8 mouse cellular contexts compared by ENCODE assay signal in the genomic region with DNA sequence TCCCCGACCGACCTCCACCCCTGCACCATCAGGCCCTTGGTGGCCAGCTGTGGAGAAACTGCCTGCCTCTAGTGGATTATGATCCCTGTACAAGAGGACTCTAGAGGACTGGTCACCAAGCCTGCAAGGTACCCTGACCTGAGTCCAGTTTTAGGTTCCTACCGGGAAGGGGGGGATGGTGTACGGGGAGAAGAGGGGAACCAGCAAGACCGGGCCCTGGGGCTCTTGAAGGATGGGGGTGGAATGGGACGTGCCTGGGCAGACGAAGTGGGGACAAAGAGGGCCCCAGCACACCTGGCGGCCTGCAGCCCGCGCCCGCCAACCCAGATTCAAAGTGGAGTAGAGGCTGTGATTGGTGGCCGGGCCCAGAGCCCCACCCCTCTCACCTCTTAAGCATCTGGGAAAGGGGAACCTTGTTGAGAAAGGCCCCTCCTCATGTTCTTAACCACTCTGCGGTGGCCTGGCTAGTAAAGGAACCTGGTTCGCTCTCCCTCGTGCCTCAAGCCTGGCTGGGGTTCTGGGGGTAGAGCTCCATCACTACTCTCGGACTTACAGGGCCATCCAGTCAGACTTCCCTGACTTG. TPM values are rescaled to one million over a fixed set of nuclear protein-coding genes. Genes with fewer than 3 reads are reported as not detected.
DNase-seq lines count a peak whose midpoint lies in the region; ATAC-seq and TF ChIP-seq lines count a peak whose summit lies in the region.

No protein-coding gene starts in this region.

- H3K27ac ChIP-seq in heart, embryonic 12.5 days (ENCODE audit: poor library complexity, severe bottlenecking): peak overlapping the region; percentile 86; the same call in 1 of the 2 replicates
- peak overlapping the region; percentile 75 for H3K27ac ChIP-seq in cortical plate, adult 2 months (ENCODE audit: insufficient read depth, low read length)
- peak overlapping the region; percentile 93 for H3K27ac ChIP-seq in hindbrain, embryonic 12.5 days
- H3K27ac ChIP-seq in liver, embryonic 16.5 days (ENCODE audit: low read length): peak overlapping the region; percentile 29
- H3K27ac ChIP-seq in neural tube, embryonic 13.5 days (replicated peaks): peak overlapping the region; percentile 98

- H3K4me3 ChIP-seq in heart, embryonic 12.5 days: peak overlapping the region; percentile 39
- H3K4me3 ChIP-seq in cortical plate, adult 2 months (ENCODE audit: insufficient read depth, low read length): peak overlapping the region; percentile 34; the same call in 1 of the 2 replicates
- H3K4me3 ChIP-seq in hindbrain, embryonic 12.5 days: peak overlapping the region; percentile 41
- H3K4me3 ChIP-seq in liver, embryonic 16.5 days (ENCODE audit: low read depth, low read length): no peak overlapping the region; the same call in 1 of the 2 replicates
- peak overlapping the region; percentile 48 for H3K4me3 ChIP-seq in neural tube, embryonic 13.5 days

- H3K36me3 ChIP-seq in heart, embryonic 12.5 days: no peaks in the 10 kb centered on the region
- no peaks in the 10 kb centered on the region for H3K36me3 ChIP-seq in hindbrain, embryonic 12.5 days
- H3K36me3 ChIP-seq in liver, embryonic 16.5 days (ENCODE audit: control insufficient read depth, insufficient read depth): no peaks in the 10 kb centered on the region
- no peaks in the 10 kb centered on the region for H3K36me3 ChIP-seq in neural tube, embryonic 13.5 days

- H3K4me1 ChIP-seq in heart, embryonic 12.5 days (replicated peaks): peaks cover 61% of the 10 kb centered on the region
- H3K4me1 ChIP-seq in cortical plate, adult 2 months (ENCODE audit: control insufficient read depth, insufficient read depth, low read length): peaks cover 4% of the 10 kb centered on the region; the same call in 1 of the 2 replicates
- H3K4me1 ChIP-seq in hindbrain, embryonic 12.5 days: peaks cover 59% of the 10 kb centered on the region
- H3K4me1 ChIP-seq in liver, embryonic 16.5 days (ENCODE audit: control insufficient read depth, low read depth, low read length): peaks cover 49% of the 10 kb centered on the region
- peaks cover 73% of the 10 kb centered on the region for H3K4me1 ChIP-seq in neural tube, embryonic 13.5 days (replicated peaks)

- no peak for TF ChIP-seq POLR2A in cortical plate, adult 2 months (IDR thresholded peaks at IDR 0.05; ENCODE audit: extremely low read depth, insufficient read depth, low read length)

- H3K9ac ChIP-seq in heart, embryonic 12.5 days: peak overlapping the region; percentile 49
- H3K9ac ChIP-seq in hindbrain, embryonic 12.5 days: peak overlapping the region; percentile 78
- no peak overlapping the region for H3K9ac ChIP-seq in liver, embryonic 16.5 days (ENCODE audit: low read depth, low read length)
- H3K9ac ChIP-seq in neural tube, embryonic 13.5 days: peak overlapping the region; percentile 85

- WGBS in heart, embryonic 12.5 days: 32% methylated on average over 16 of the region's 16 CpGs
- 6% methylated on average over 16 of the region's 16 CpGs for WGBS in hindbrain, embryonic 12.5 days
- 28% methylated on average over 16 of the region's 16 CpGs for WGBS in liver, embryonic 16.5 days (ENCODE audit: insufficient replicate concordance)
- 11% methylated on average over 16 of the region's 16 CpGs for WGBS in neural tube, embryonic 13.5 days

- TF ChIP-seq CTCF in cortical plate, adult 2 months (IDR thresholded peaks at IDR 0.05; ENCODE audit: extremely low read depth, insufficient read depth, low read length): no peak

- H3K27me3 ChIP-seq in heart, embryonic 12.5 days (replicated peaks): no peaks in the 10 kb centered on the region
- H3K27me3 ChIP-seq in hindbrain, embryonic 12.5 days: no peaks in the 10 kb centered on the region
- H3K27me3 ChIP-seq in liver, embryonic 16.5 days (ENCODE audit: control insufficient read depth, insufficient read depth, low read depth, low read length): peaks cover 7% of the 10 kb centered on the region; the same call in 1 of the 2 replicates
- H3K27me3 ChIP-seq in neural tube, embryonic 13.5 days: no peaks in the 10 kb centered on the region

- no peaks in the 10 kb centered on the region for H3K9me3 ChIP-seq in heart, embryonic 12.5 days (replicated peaks)
- no peaks in the 10 kb centered on the region for H3K9me3 ChIP-seq in hindbrain, embryonic 12.5 days (replicated peaks)
- H3K9me3 ChIP-seq in liver, embryonic 16.5 days (replicated peaks; ENCODE audit: control insufficient read depth, low read length): no peaks in the 10 kb centered on the region
- H3K9me3 ChIP-seq in neural tube, embryonic 13.5 days: no peaks in the 10 kb centered on the region

- H3K4me2 ChIP-seq in heart, embryonic 12.5 days: peak overlapping the region; percentile 72
- H3K4me2 ChIP-seq in hindbrain, embryonic 12.5 days (replicated peaks): peak overlapping the region; percentile 72
- peak overlapping the region; percentile 95 for H3K4me2 ChIP-seq in liver, embryonic 16.5 days (ENCODE audit: low read depth, low read length)
- peak overlapping the region; percentile 75 for H3K4me2 ChIP-seq in neural tube, embryonic 13.5 days

- ATAC-seq in heart, embryonic 12.5 days (ENCODE audit: insufficient number of reproducible peaks, low FRiP score): no peak
- ATAC-seq in hindbrain, embryonic 12.5 days (ENCODE audit: low FRiP score): peak; percentile 9
- no peak for ATAC-seq in liver, embryonic 16.5 days (ENCODE audit: low read depth)
- ATAC-seq in neural tube, embryonic 13.5 days (ENCODE audit: low read depth): peak; percentile 0; the same call in 1 of the 2 replicates

- no peak for DNase-seq in heart, adult 9 months (ENCODE audit: low spot score in 2 of 2)
- DNase-seq in ovary, postnatal 10 days (ENCODE audit: low spot score): no peak
- no peak for DNase-seq in urinary bladder, postnatal 10 days (ENCODE audit: low spot score)

RNA-seq across cellular contexts. Expression of a gene that starts 23.3 kb away (rescaled TPM):
- polyA plus RNA-seq in heart, embryonic 12.5 days (2016; fragmentation: Nextera tagmentation; extraction: Ambion mirVana): 1,057 and 1,113 TPM in 2 replicates
- 548 and 595 TPM in 2 replicates for polyA plus RNA-seq in cortical plate, adult 2 months (2012; rRNA removed)
- 2,735 and 2,863 TPM in 2 replicates for polyA plus RNA-seq in hindbrain, embryonic 12.5 days (2016; fragmentation: Nextera tagmentation; extraction: Ambion mirVana)
- 500 and 746 TPM in 2 replicates for polyA plus RNA-seq in liver, embryonic 16.5 days (2015; fragmentation: Nextera tagmentation; extraction: Ambion mirVana)
- 2,347 and 2,536 TPM in 2 replicates for polyA plus RNA-seq in neural tube, embryonic 13.5 days (2015; fragmentation: Nextera tagmentation; extraction: Ambion mirVana)

Comparison
In these comparisons a context has a peak if more than half of its experiments do, and no peak if none do; other contexts are left out.
1. ATAC-seq: peak in hindbrain, embryonic 12.5 days (single experiment) and neural tube, embryonic 13.5 days (single experiment); none in heart, embryonic 12.5 days (single experiment) and liver, embryonic 16.5 days (single experiment).
2. H3K27ac ChIP-seq: peak in every context shown above with its lines; median percentile 98 in neural tube, embryonic 13.5 days; 93 in hindbrain, embryonic 12.5 days; 86 in heart, embryonic 12.5 days; 75 in cortical plate, adult 2 months; 29 in liver, embryonic 16.5 days.
3. Peak in every context shown above with its lines, with median percentiles within 50 percentile points of each other: H3K4me2 ChIP-seq.